Mouse (Mus musculus) MEL (cell line): ENCODE results near the gene Insrr. TPM values are rescaled to one million over a fixed set of nuclear protein-coding genes. Genes with fewer than 3 reads are reported as not detected.

Experiments
- DNase-seq: peaks from one replicate; pipeline ENCODE4 v3.0.0; 2011; ENCODE audit warnings: low read depth, low spot score
- H3K27ac ChIP-seq: 2 replicates; pipeline ENCODE4 v1.5.1; 2012; ENCODE audit warnings: low read depth, mild to moderate bottlenecking, control low read depth, low read length, moderate library complexity; ENCODE audit not compliant: control insufficient read depth
- H3K27me3 ChIP-seq, 2 experiments: fragments of 150-350 bp in 1 of 2; sonication (generic) in 1 of 2; 2 replicates each; pipeline ENCODE4 v1.6.1; 2012; ENCODE audit warnings: low read length in 2 of 2, mild to moderate bottlenecking in 2 of 2, improper control_type of control experiment in 1 of 2, moderate library complexity in 1 of 2; ENCODE audit not compliant: insufficient read depth in 2 of 2, control insufficient read depth in 1 of 2
- H3K36me3 ChIP-seq, 2 experiments: 2 replicates each; pipeline ENCODE4 v1.6.1; 2012 to 2014; ENCODE audit warnings: low read length in 2 of 2, improper control_type of control experiment in 1 of 2, inconsistent platforms in 1 of 2, mild to moderate bottlenecking in 1 of 2; ENCODE audit not compliant: insufficient read depth in 2 of 2, control insufficient read depth in 1 of 2
- H3K4me1 ChIP-seq, 2 experiments: fragments of 150-350 bp in 1 of 2; sonication (generic) in 1 of 2; 2 replicates each; pipeline ENCODE4 v1.6.1; 2012; ENCODE audit warnings: low read length in 2 of 2, improper control_type of control experiment in 1 of 2, mild to moderate bottlenecking in 1 of 2; ENCODE audit not compliant: insufficient read depth in 2 of 2, control insufficient read depth in 1 of 2
- H3K4me3 ChIP-seq, 2 experiments: fragments of 150-350 bp in 1 of 2; sonication (generic) in 1 of 2; 2 replicates each; pipeline ENCODE4 v1.5.1; 2012; ENCODE audit warnings: low read depth in 2 of 2, low read length in 2 of 2, mild to moderate bottlenecking in 2 of 2, moderate library complexity in 2 of 2, control low read depth in 1 of 2, improper control_type of control experiment in 1 of 2; ENCODE audit not compliant: control insufficient read depth in 1 of 2, insufficient read depth in 1 of 2
- H3K79me2 ChIP-seq: 2 replicates; pipeline ENCODE4 v1.6.1; 2012; ENCODE audit warnings: mild to moderate bottlenecking, low read length, moderate library complexity; ENCODE audit not compliant: control insufficient read depth, poor library complexity, insufficient read depth
- H3K9ac ChIP-seq: 2 replicates; pipeline ENCODE4 v1.6.1; 2012; ENCODE audit warnings: low read depth, mild to moderate bottlenecking, control low read depth, low read length, moderate library complexity; ENCODE audit not compliant: control insufficient read depth, poor library complexity, severe bottlenecking
- H3K9me3 ChIP-seq: fragments of 150-350 bp; sonication (generic); replicated peaks from 2 replicates; pipeline ENCODE4 v1.6.1; 2012; ENCODE audit warnings: mild to moderate bottlenecking, low read length, improper control_type of control experiment, moderate library complexity; ENCODE audit not compliant: insufficient read depth
- CHD2 ChIP-seq: IDR thresholded peaks from 2 replicates; pipeline ENCODE4 v1.6.1; 2011; ENCODE audit warnings: low read length, improper control_type of control experiment
- CTCF ChIP-seq, 3 experiments: IDR thresholded peaks in 2 of 3; conservative IDR thresholded peaks in 1 of 3; 2 replicates each; pipeline ENCODE4 v1.5.1; 2011 to 2012; ENCODE audit warnings: low read length in 3 of 3, low read depth in 2 of 3, mild to moderate bottlenecking in 2 of 3, improper control_type of control experiment in 1 of 3, inconsistent platforms in 1 of 3, mixed read lengths in 1 of 3, moderate library complexity in 1 of 3; ENCODE audit not compliant: control insufficient read depth in 1 of 3, insufficient read depth in 1 of 3, poor library complexity in 1 of 3, severe bottlenecking in 1 of 3
- ELF1 ChIP-seq: IDR thresholded peaks from 2 replicates; pipeline ENCODE4 v1.6.1; 2014; ENCODE audit warnings: low read depth, mild to moderate bottlenecking, inconsistent platforms, low read length, improper control_type of control experiment, moderate library complexity
- ETS1 ChIP-seq: IDR thresholded peaks from 2 replicates; pipeline ENCODE4 v1.6.1; 2012; ENCODE audit warnings: low read depth, mild to moderate bottlenecking, inconsistent platforms, low read length, improper control_type of control experiment, moderate library complexity
- GABPA ChIP-seq: IDR thresholded peaks from 2 replicates; pipeline ENCODE4 v1.6.1; 2012; ENCODE audit warnings: low read depth, mild to moderate bottlenecking, inconsistent platforms, low read length, improper control_type of control experiment, moderate library complexity
- KAT2A ChIP-seq: conservative IDR thresholded peaks from 2 replicates; pipeline ENCODE4 v1.6.1; 2012; ENCODE audit warnings: low read depth, low read length, improper control_type of control experiment, inconsistent platforms
- MAFK ChIP-seq: IDR thresholded peaks from 2 replicates; pipeline ENCODE4 v1.6.1; 2011; ENCODE audit warnings: low read depth, mild to moderate bottlenecking, low read length, improper control_type of control experiment, borderline replicate concordance
- MAX ChIP-seq: IDR thresholded peaks from 2 replicates; pipeline ENCODE4 v1.6.1; 2011; ENCODE audit warnings: low read length, improper control_type of control experiment
- MAZ ChIP-seq: IDR thresholded peaks from 2 replicates; pipeline ENCODE4 v1.6.1; 2012; ENCODE audit warnings: low read depth, mild to moderate bottlenecking, inconsistent platforms, low read length, improper control_type of control experiment
- MYC ChIP-seq: IDR thresholded peaks from 2 replicates; pipeline ENCODE4 v1.6.1; 2011; ENCODE audit warnings: low read depth, mild to moderate bottlenecking, low read length, improper control_type of control experiment, moderate library complexity
- NELFE ChIP-seq: IDR thresholded peaks from 2 replicates; pipeline ENCODE4 v1.6.1; 2011; ENCODE audit warnings: low read depth, low read length, improper control_type of control experiment
- NRF1 ChIP-seq: IDR thresholded peaks from 2 replicates; pipeline ENCODE4 v1.6.1; 2014; ENCODE audit warnings: low read depth, mild to moderate bottlenecking, inconsistent platforms, low read length, improper control_type of control experiment, moderate library complexity; ENCODE audit not compliant: poor library complexity, insufficient read depth, severe bottlenecking
- POLR2A ChIP-seq, 2 experiments: IDR thresholded peaks; 2 replicates each; pipeline ENCODE4 v1.6.1; 2011 to 2012; ENCODE audit warnings: low read length in 2 of 2, mild to moderate bottlenecking in 2 of 2, control low read depth in 1 of 2, improper control_type of control experiment in 1 of 2, low read depth in 1 of 2, moderate library complexity in 1 of 2; ENCODE audit not compliant: control insufficient read depth in 1 of 2, insufficient read depth in 1 of 2, poor library complexity in 1 of 2
- RAD21 ChIP-seq: IDR thresholded peaks from 2 replicates; pipeline ENCODE4 v1.6.1; 2011; ENCODE audit warnings: mild to moderate bottlenecking, low read depth, low read length, improper control_type of control experiment
- SIN3A ChIP-seq: IDR thresholded peaks from 2 replicates; pipeline ENCODE4 v1.6.1; 2012; ENCODE audit warnings: low read length, improper control_type of control experiment, inconsistent platforms
- SMC3 ChIP-seq: IDR thresholded peaks from 2 replicates; pipeline ENCODE4 v1.6.1; 2011; ENCODE audit warnings: low read depth, low read length, improper control_type of control experiment
- TAL1 ChIP-seq: IDR thresholded peaks from 2 replicates; pipeline ENCODE4 v1.6.1; 2012; ENCODE audit warnings: mild to moderate bottlenecking, inconsistent platforms, low read length, moderate library complexity, mixed read lengths
- TCF12 ChIP-seq: IDR thresholded peaks from 2 replicates; pipeline ENCODE4 v1.6.1; 2014; ENCODE audit warnings: low read depth, mild to moderate bottlenecking, inconsistent platforms, low read length, improper control_type of control experiment, moderate library complexity
- UBTF ChIP-seq: IDR thresholded peaks from 2 replicates; pipeline ENCODE4 v1.6.1; 2012; ENCODE audit warnings: low read depth, mild to moderate bottlenecking, inconsistent platforms, low read length, improper control_type of control experiment, moderate library complexity, borderline replicate concordance; ENCODE audit not compliant: insufficient read depth
- ZC3H11A ChIP-seq: IDR thresholded peaks from 2 replicates; pipeline ENCODE4 v1.6.1; 2012; ENCODE audit warnings: low read depth, mild to moderate bottlenecking, inconsistent platforms, low read length, improper control_type of control experiment
- ZKSCAN1 ChIP-seq: IDR thresholded peaks from 2 replicates; pipeline ENCODE4 v1.6.1; 2012; ENCODE audit warnings: low read depth, mild to moderate bottlenecking, inconsistent platforms, low read length, improper control_type of control experiment, moderate library complexity
- polyA plus RNA-seq, 2 experiments: library from polyadenylated mRNA; stranded (reverse) in 1 of 2; unstranded in 1 of 2; fragments of >175 nt in 1 of 2; fragments of >200 nt in 1 of 2; gene quantifications; 2 replicates each; pipeline versions ENCODE4 v1.2.1 to v1.2.4; 2012; ENCODE audit warnings: low replicate concordance in 2 of 2, low read depth in 1 of 2; ENCODE audit not compliant: insufficient read length in 2 of 2, insufficient read depth in 1 of 2, missing spikeins in 1 of 2
- total RNA-seq: library from RNA; depleted of rRNA; stranded (reverse); fragments of 300-350 nt; gene quantifications from 2 replicates; pipeline ENCODE4 v1.2.3, GENCODE M21; 2012

The Insrr gene
- total and polyA plus RNA-seq, 3 experiments: 0.77 to 3.7 TPM; not detected in 1

GRCm38 (mm10) chr3:87768844-87769243 lies 27.9 kb upstream of the Insrr start:
- H3K4me1 ChIP-seq: peaks cover 0 to 5% of the 10 kb centered on the region in 2 experiments; a peak in 1 of 4 replicates
- H3K4me3 ChIP-seq: peak overlapping the region; percentile 33 to 61; a peak in 3 of 4 replicates
- H3K27me3 ChIP-seq: peaks cover 0 to 5% of the 10 kb centered on the region in 2 experiments; a peak in 2 of 4 replicates
- H3K27ac ChIP-seq: no peak overlapping the region
- no peaks in the 10 kb centered on the region for H3K9me3 ChIP-seq
- peak overlapping the region; percentile 53 for H3K9ac ChIP-seq
- no peaks in the 10 kb centered on the region for H3K79me2 ChIP-seq
- no peak for TF ChIP-seq POLR2A (IDR thresholded peaks at IDR 0.05; ENCODE audit: control insufficient read depth in 1 of 2, insufficient read depth in 1 of 2, low read depth in 1 of 2, low read length in 2 of 2, poor library complexity in 1 of 2)
- no peak for TF ChIP-seq NELFE
- TF ChIP-seq KAT2A: no peak
- 0 out of 2 replicates have a peak, but pooled peaks have one; percentile 34 for TF ChIP-seq MAZ
- TF ChIP-seq RAD21: peak; percentile 45
- peak; percentile 79 to 98 (median 89) for TF ChIP-seq CTCF (IDR thresholded peaks at IDR 0.05 in 2 of 3, conservative IDR thresholded peaks at IDR 0.05 in 1 of 3; ENCODE audit: control insufficient read depth in 1 of 3, insufficient read depth in 1 of 3, low read depth in 2 of 3, low read length in 3 of 3, poor library complexity in 1 of 3, severe bottlenecking in 1 of 3)
- TF ChIP-seq SMC3: peak; percentile 74
- no peak for TF ChIP-seq MAX
- TF ChIP-seq ELF1: no peak
- no peak for TF ChIP-seq SIN3A
- no peak for TF ChIP-seq MYC
- no peak for TF ChIP-seq TAL1
- TF ChIP-seq NRF1: no peak
- no peak for TF ChIP-seq TCF12
- no peak for TF ChIP-seq ETS1
- TF ChIP-seq GABPA: no peak
- TF ChIP-seq ZC3H11A: peak; percentile 15; the same call in 1 of the 2 replicates
- TF ChIP-seq UBTF: 0 out of 2 replicates have a peak, but pooled peaks have one; percentile 72
- TF ChIP-seq ZKSCAN1: no peak
- no peak for TF ChIP-seq MAFK
- peak; percentile 76 for DNase-seq
- H3K36me3 ChIP-seq: no peaks in the 10 kb centered on the region

- TF ChIP-seq KAT2A (no peak), TCF12 (no peak), POLR2A (IDR thresholded peaks at IDR 0.05; ENCODE audit: control insufficient read depth in 1 of 2, insufficient read depth in 1 of 2, low read depth in 1 of 2, low read length in 2 of 2, poor library complexity in 1 of 2) (no peak), MYC (no peak), CHD2 (no peak)
- H3K79me2 ChIP-seq: no peaks in the 10 kb centered on the region
- H3K4me1 ChIP-seq: 0 out of 4 replicates have a peak, but pooled peaks cover 0 to 3% of the 10 kb centered on the region in 2 experiments
- no peak overlapping the region for H3K4me3 ChIP-seq
- H3K36me3 ChIP-seq: no peaks in the 10 kb centered on the region
- peaks cover 3 to 5% of the 10 kb centered on the region in 2 experiments; a peak in 2 of 4 replicates for H3K27me3 ChIP-seq
- H3K9me3 ChIP-seq: no peaks in the 10 kb centered on the region
- no peak for DNase-seq
- H3K9ac ChIP-seq: no peak overlapping the region
- H3K27ac ChIP-seq: no peak overlapping the region
Measured at GRCm38 (mm10) chr3:87769506-87769905, 27.2 kb upstream of the Insrr start.
